Mouse (Mus musculus): Measurements from ENCODE around the gene Guca2a.

GRCm38 (mm10) chr4:119632721-119633120, 4.8 kb upstream of the Guca2a start:
- TF ChIP-seq GATA1 (IDR thresholded peaks at IDR 0.05; ENCODE audit: low read length) (no peak), TAL1 (IDR thresholded peaks at IDR 0.05; ENCODE audit: low read length) (no peak)
